Mouse (Mus musculus) G1E (cell line): ENCODE data around the gene Dgka. TPM values are rescaled to one million over a fixed set of nuclear protein-coding genes. Genes with fewer than 3 reads are reported as not detected.
"Not testable (repeated sequence)": the region's sequence is repeated elsewhere in the genome, so short reads cannot be mapped to it uniquely, and the experiment has no call there.

Experiments used
- ATAC-seq: 2 replicates; pipeline ENCODE4 v1.8.0; 2016; ENCODE audit warnings: mild to moderate bottlenecking; ENCODE audit not compliant: insufficient number of reproducible peaks, poor library complexity, low FRiP score, severe bottlenecking; ENCODE audit errors: extremely low read depth
- DNase-seq: peaks from one replicate; pipeline ENCODE4 v3.0.0; 2012; ENCODE audit warnings: low spot score
- H3K27me3 ChIP-seq: 2 replicates; pipeline ENCODE4 v1.6.1; 2012; ENCODE audit warnings: mild to moderate bottlenecking, low read length, inconsistent platforms; ENCODE audit not compliant: insufficient read depth
- H3K36me3 ChIP-seq: replicated peaks from 2 replicates; pipeline ENCODE3; 2012; ENCODE audit warnings: mild to moderate bottlenecking, inconsistent platforms
- H3K4me1 ChIP-seq: 2 replicates; pipeline ENCODE4 v1.6.1; 2012; ENCODE audit warnings: low read depth, low read length, inconsistent platforms, mixed read lengths; ENCODE audit not compliant: insufficient read depth
- H3K4me3 ChIP-seq: 2 replicates; pipeline ENCODE4 v1.5.1; 2012; ENCODE audit warnings: low read depth, mild to moderate bottlenecking, inconsistent platforms, low read length, moderate library complexity, mixed read lengths
- H3K9me3 ChIP-seq: replicated peaks from 2 replicates; pipeline ENCODE4 v1.6.1; 2012; ENCODE audit warnings: inconsistent platforms
- CTCF ChIP-seq: IDR thresholded peaks from 2 replicates; pipeline ENCODE4 v1.5.1; 2012; ENCODE audit warnings: low read depth, low read length, inconsistent platforms, mixed read lengths
- GATA1 ChIP-seq: IDR thresholded peaks from 2 replicates; pipeline ENCODE4 v1.6.1; 2012; ENCODE audit warnings: borderline replicate concordance, low read length, inconsistent platforms, mixed read lengths
- GATA2 ChIP-seq: IDR thresholded peaks from 2 replicates; pipeline ENCODE4 v1.6.1; 2012; ENCODE audit warnings: low read depth, low read length, inconsistent platforms, borderline replicate concordance
- POLR2AphosphoS5 ChIP-seq: IDR thresholded peaks from 2 replicates; pipeline ENCODE4 v1.6.1; 2012; ENCODE audit warnings: low read depth, low read length, inconsistent platforms; ENCODE audit not compliant: insufficient replicate concordance
- TAL1 ChIP-seq: conservative IDR thresholded peaks from 2 replicates; pipeline ENCODE4 v1.6.1; 2012; ENCODE audit warnings: low read depth, low read length, inconsistent platforms, mixed read lengths
- polyA plus RNA-seq: library from polyadenylated mRNA; stranded (reverse); fragments of >175 nt; gene quantifications from 2 replicates; pipeline ENCODE4 v1.2.3, GENCODE M21; 2012
- total RNA-seq, 2 experiments: library from RNA; stranded (forward) in 1 of 2; stranded (reverse) in 1 of 2; fragments of 200-1000 nt in 1 of 2; fragments of >200 nt in 1 of 2; fragmentation: Nextera tagmentation in 1 of 2; gene quantifications; 2 replicates each; pipeline ENCODE4 v1.2.3; 2014 to 2017

Gene Dgka
- total and polyA plus RNA-seq, 3 experiments: 0.50 to 8.4 (median 3.3) TPM

- Histone ChIP-seq H3K9me3 (no peaks in the 10 kb centered on the region), H3K4me1 (peaks cover 41% of the 10 kb centered on the region), H3K27me3 (peaks cover 9% of the 10 kb centered on the region), H3K36me3 (no peaks in the 10 kb centered on the region), H3K4me3 (no peak overlapping the region; the same call in 1 of the 2 replicates)
- 0 out of 2 replicates have a peak, but pooled peaks have one; percentile 37 for ATAC-seq
- peak; percentile 16 for DNase-seq
- no peak for TF ChIP-seq GATA1
- no peak for TF ChIP-seq CTCF
- no peak for TF ChIP-seq POLR2AphosphoS5
- TF ChIP-seq GATA2: no peak
- TF ChIP-seq TAL1: no peak
Observed at GRCm38 (mm10) chr10:128740296-128740695, 4.4 kb downstream of the Dgka start.

GRCm38 (mm10) chr10:128737435-128737834, 7.2 kb downstream of the Dgka start:
- Histone ChIP-seq H3K4me3 (peak overlapping the region; percentile 41; the same call in 1 of the 2 replicates), H3K27me3 (peaks cover 3% of the 10 kb centered on the region; the same call in 1 of the 2 replicates), H3K4me1 (peaks cover 14% of the 10 kb centered on the region), H3K36me3 (no peaks in the 10 kb centered on the region), H3K9me3 (peaks cover 5% of the 10 kb centered on the region)
- DNase-seq (peak; percentile 29), ATAC-seq (peak; percentile 28; the same call in 1 of the 2 replicates)
- TF ChIP-seq POLR2AphosphoS5 (no peak), CTCF (no peak), GATA2 (no peak), TAL1 (no peak), GATA1 (no peak)

GRCm38 (mm10) chr10:128731992-128732391, 12.7 kb downstream of the Dgka start:
- Histone ChIP-seq H3K4me1 (peaks cover 6% of the 10 kb centered on the region), H3K36me3 (no peaks in the 10 kb centered on the region), H3K27me3 (peaks cover 15% of the 10 kb centered on the region), H3K4me3 (no peak overlapping the region), H3K9me3 (peaks cover 5% of the 10 kb centered on the region)
- DNase-seq: no peak
- ATAC-seq: no peak
- TF ChIP-seq GATA2 (no peak), POLR2AphosphoS5 (no peak), GATA1 (no peak), TAL1 (no peak), CTCF (no peak)

GRCm38 (mm10) chr10:128731002-128731433, 13.6 kb downstream of the Dgka start:
- H3K4me3 ChIP-seq: no peak overlapping the region; the same call in 1 of the 2 replicates
- peak; percentile 85 for TF ChIP-seq CTCF
- TF ChIP-seq POLR2AphosphoS5: no peak

GRCm38 (mm10) chr10:128728059-128728458, 16.6 kb downstream of the Dgka start:
- H3K27me3 ChIP-seq: peaks cover 15% of the 10 kb centered on the region
- DNase-seq (no peak), ATAC-seq (no peak)
- no peak overlapping the region for H3K4me3 ChIP-seq
- peaks cover 8% of the 10 kb centered on the region for H3K4me1 ChIP-seq
- TF ChIP-seq POLR2AphosphoS5: no peak
- TF ChIP-seq GATA1: no peak
- no peak for TF ChIP-seq GATA2
- no peak for TF ChIP-seq TAL1
- no peak for TF ChIP-seq CTCF
- peaks cover 4% of the 10 kb centered on the region; the same call in 1 of the 2 replicates for H3K9me3 ChIP-seq
- no peaks in the 10 kb centered on the region for H3K36me3 ChIP-seq

More at GRCm38 (mm10) chr10:128731002-128731433, 13.6 kb downstream of the Dgka start:
- no peaks in the 10 kb centered on the region for H3K36me3 ChIP-seq
- peak; percentile 70 for ATAC-seq
- peaks cover 6% of the 10 kb centered on the region for H3K4me1 ChIP-seq
- H3K27me3 ChIP-seq: peaks cover 15% of the 10 kb centered on the region
- H3K9me3 ChIP-seq: peaks cover 5% of the 10 kb centered on the region
- DNase-seq: peak; percentile 12

GRCm38 (mm10) chr10:128725466-128725865, 19.2 kb downstream of the Dgka start:
- not testable (repeated sequence) for H3K9me3 ChIP-seq, ATAC-seq, DNase-seq, H3K4me3 ChIP-seq, H3K36me3 ChIP-seq
- Histone ChIP-seq H3K4me1 (peaks cover 12% of the 10 kb centered on the region), H3K27me3 (peaks cover 24% of the 10 kb centered on the region)
